Mouse (Mus musculus): ENCODE data around the gene Psmc3.
"Not testable (repeated sequence)": the region's sequence is repeated elsewhere in the genome, so short reads cannot be mapped to it uniquely, and the experiment has no call there.

Gene Psmc3

DNA sequence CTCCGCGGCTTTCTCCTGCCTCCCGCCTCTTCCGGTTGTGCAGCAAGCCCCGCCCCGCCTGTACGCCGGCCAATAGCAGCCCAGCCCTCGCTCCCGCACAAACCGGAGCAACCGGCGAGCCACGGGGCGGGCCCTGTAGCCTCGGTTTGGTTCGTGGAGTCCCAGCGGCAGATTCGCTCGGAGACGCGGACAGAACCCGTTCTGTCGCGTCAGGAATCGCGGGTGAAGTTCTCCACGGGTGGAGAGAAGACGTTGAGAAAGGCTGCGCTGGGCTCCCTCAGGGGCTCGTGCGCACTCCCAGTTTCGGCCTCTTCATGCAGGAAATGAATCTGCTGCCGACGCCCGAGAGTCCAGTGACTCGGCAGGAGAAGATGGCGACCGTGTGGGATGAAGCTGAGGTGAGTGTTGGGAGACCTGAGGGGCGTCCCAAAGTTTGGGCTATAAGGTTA is at the start of gene Psmc3:
Gene Psmc3 (plus strand): TSS at position 76 of the 449 bp plus-strand sequence.
- peak; percentile 93 to 97 for DNase-seq (ENCODE audit: low spot score in 2 of 2)

DNA sequence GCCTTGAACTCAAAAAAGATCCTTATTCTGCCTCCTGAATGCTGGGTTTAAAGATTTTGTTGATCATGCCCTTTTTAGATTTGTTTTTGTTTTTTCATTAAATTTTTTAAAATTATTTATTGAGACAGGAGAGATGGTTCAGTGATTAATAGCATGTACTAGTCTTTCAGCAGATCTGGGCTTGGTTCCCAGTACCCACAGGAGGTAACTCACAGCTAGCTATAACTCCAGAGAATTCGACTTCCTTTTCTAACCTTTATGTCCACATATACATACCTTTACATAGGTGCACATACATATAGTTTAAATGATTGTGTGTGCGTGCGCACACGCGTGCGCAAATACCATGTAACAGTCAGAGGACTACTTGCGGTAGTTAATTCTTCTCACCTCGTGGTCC is 45.3 kb upstream of the Psmc3 start:
- no peak for DNase-seq (ENCODE audit: low spot score in 2 of 2)

DNA sequence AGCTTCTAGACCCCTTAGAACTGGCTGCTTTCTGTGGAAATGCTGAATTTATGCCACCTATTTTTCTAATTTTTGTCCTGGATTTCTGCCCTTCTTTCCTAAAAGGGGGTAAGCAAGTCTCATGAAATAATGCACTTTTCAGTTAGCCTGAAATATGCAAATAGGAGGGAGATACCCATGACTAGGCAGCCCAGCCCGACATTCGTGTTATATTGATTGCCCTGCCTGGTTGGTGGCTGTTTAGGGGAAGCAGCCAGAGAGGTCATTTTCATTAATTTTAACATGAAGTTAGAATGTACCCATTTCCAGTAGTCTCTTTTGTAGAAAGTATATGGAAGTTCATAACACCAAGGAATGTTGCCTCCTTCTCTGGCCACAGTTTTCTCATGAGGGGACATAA is 39.9 kb upstream of the Psmc3 start:
- DNase-seq (ENCODE audit: low spot score in 2 of 2): no peak

DNA sequence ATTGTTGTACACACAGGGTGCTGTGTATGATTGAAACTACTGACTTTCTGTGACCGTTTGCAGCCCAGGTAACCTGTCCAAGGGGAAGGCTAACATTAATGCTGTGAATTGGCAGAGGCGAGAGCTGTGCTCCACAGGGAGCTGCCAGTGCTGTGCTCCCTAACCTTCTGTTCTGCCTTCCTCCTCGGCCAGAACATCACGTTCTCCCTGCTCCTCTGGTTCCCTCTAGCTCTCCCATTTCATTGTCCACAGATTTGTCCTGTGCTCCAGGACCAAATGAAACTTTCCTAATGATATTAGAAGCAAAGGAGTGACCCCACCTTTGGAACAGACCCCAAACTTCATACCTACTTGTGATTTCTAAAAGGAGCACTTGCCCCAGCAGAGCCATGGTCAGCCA is 38.4 kb upstream of the Psmc3 start:
- DNase-seq (ENCODE audit: low spot score in 2 of 2): no peak

DNA sequence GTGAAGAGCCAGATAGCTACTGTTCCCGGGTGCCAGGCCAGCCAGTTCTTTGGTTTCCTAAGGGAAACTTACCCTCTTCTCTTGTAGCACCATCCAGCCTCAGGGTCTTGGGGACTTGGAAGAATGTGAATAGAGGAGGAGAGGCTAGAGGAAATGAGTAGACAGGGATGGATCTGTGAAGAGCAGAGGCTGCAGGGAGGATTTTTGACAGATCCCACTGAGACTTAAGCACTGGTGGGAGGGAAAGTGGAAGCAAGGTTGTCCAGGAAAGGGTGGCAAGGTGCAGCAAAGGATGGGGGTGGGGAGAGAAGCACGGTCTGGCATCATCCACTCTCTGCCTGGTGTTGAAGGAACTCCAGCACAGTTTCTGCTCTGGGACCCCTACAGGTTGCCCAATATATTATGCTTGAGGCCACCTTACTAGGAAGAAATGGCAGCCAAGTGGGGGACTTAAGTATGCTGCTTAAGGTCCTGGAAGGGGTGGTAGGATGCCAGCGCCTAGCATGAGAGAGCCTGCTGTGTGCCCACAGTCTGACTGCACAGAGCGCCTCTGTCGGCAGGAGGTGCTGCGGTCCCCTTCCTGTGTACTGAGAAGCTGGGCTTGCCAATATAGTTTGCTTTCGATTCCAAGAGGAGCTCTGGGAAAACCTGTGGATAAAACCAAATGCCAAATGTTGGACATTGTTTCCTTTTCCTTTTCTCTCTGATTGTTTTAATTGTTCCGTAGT is 35.6 kb upstream of the Psmc3 start:
- DNase-seq (ENCODE audit: low spot score in 2 of 2): no peak

DNA sequence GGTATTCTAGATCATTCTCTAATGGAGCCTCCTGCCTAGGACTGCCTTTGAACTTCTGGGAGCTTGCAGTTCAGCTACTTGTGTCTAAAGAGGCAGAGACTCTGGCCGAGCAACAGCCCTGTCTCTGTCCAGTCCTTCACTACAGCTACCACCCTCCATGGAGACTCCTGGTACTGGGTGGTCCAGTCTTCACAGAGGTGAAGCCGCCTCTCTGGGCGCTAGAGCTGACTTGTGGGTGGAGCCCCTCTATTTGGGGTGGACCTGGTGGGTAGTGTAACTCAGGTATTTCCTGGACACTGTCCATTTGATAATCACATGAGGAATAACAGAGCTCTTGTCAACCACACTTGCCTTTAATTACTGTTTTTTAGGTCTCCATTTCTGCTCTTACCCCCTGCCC is 33.9 kb upstream of the Psmc3 start:
- DNase-seq (ENCODE audit: low spot score in 2 of 2): no peak

DNA sequence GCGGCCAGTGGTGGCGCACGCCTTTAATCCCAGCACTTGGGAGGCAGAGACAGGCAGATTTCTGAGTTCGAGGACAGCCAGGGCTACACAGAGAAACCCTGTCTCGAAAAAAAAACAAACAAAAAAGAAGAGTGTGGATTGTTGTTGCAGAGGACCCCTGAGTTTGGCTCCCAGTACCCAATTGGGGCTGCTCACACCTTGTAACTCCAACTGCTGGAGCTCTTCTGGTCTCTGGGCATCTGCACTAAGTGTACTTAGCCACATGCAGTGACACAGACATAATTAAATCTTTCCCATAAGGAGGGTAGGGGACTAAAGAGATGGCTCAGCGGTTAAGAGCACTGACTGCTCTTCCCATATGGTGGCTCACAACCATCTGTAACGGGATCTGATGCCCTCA is 31.5 kb upstream of the Psmc3 start:
- DNase-seq (ENCODE audit: low spot score in 2 of 2): not testable (repeated sequence)

DNA sequence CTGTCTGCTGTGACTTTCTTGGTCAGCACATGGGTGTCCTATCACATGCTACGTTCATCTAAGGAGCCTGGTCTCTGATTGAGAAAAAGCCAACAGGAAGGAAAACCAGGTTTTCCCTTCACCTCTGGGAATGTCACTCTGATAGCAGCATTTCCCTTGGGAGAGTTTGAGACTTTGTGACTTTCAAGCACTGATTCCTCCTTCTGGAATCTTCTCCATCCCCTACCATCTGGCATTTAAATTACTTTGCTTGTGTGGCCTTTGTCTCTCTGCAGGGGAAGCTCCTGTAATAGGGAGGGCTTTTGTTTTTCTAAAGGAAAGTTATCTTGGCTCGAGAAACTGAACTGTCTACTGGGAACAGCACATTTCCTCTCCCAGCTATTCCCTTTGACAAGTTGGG is 30.7 kb upstream of the Psmc3 start:
- no peak for DNase-seq (ENCODE audit: low spot score in 2 of 2)

DNA sequence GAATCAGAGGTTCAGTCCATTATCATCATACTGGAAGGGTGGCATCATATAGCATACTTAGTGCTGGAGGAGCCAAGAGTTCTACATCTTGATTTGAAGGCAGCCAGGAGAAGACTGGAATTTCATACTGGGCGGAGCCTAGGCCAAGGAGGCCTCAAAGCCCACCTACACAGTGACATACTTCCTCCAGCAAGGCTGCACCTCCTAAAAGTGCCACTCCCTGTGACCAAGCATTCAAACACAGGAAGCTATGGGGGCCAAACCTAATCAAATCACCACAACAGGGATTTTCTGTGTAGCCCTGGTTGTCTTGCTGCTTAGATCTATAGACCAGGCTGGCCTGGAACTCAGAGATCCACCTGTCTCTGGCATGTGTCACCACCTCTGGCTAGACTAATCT is 29.9 kb upstream of the Psmc3 start:
- DNase-seq (ENCODE audit: low spot score in 2 of 2): no peak

DNA sequence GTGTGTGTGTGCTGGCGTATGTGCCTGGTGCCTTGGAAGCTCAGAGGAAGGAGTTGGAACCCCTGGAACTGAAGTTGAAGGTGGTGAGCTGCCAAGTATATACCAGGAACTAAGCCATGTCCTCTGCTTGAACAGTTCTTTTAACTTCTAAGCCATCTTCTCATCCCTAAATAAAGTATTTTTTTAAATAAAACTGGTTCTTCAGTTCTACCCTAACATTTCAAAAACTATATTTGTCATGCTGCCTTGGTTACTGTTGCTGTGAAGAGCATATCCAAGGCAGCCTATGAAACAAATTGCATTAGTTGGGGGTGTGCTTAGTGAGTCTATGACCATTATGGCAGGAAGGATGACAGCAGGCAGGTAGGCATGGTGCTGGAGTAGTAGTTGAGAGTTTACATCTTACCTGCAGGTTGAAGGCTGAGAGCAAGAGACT is 28.7 kb upstream of the Psmc3 start:
- DNase-seq (ENCODE audit: low spot score in 2 of 2): no peak

DNA sequence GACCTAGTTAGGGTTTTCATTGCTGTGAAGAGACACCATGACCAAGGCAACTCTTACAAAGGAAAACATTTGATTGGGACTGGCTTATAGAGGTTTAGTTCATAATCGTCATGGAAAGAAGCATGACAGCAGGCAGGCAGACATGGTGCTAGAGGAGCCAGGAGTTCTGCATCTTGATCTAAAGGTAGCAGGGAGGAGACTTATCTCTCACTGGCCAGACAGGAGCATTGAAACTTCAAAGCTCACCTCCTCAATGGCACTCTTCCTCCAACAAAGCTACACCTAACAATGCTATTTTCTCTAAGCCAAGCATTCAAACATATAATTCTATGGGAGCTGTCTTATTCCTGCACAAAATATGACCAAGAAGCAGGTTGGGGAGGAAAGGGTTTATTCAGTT is 27.3 kb upstream of the Psmc3 start:
- no peak for DNase-seq (ENCODE audit: low spot score in 2 of 2)

DNA sequence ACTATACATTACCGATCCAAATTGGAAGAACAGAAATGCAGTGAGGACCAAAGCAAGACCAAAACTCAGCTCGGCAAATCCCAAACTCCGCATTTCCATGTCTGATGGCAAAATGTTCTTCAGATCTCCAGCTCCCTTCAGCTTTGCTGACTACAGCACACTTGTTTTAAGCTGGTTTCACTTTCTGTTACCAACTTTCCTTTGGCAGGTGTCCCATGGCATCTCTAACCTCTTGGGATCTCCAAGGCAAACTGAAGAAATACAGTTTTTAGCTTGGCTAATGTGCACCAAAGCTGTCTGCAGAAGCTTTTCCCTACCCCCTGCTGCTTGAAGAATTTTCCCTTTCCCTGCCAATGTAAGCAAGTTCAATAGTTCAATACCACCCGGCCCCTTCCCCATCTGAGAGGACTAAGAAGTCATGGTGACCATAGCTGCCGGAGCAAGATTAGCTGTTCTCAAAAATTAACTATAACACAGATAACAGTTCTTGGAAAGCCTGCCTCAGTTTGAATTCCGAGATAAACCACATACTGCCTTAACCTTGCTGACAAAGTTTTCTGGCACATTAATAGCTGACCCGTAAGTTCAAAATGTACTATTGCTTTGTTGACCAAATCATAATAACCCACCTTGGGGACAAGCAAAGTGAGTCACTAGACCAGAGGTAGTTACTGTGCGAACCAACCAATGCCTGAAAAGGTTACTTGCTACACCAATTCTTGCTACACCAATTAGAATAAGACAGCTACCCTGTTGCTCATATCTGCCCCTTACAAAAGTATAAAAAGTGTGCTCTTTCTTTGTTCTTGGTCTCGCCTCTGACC is 26.2 kb upstream of the Psmc3 start:
- no peak for DNase-seq (ENCODE audit: low spot score in 2 of 2)

DNA sequence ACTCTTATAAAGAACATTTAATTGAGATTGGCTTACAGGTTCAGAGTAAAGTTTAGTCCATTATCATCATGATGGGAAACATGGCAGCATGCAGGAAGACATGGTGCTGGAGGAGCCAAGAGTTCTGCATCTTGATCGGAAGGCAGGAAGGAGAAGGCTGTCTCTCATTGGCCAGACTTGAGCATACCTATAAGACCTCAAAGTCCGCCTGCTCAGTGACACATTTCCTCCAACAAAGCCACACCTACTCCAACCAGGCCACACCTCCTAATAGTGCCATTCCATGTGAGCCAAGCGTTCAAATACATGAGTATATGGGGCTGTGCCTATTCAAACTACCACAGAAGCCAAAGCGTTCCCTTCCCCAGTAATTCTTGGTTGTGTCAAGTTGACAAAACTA is 22.6 kb upstream of the Psmc3 start:
- no peak for DNase-seq (ENCODE audit: low spot score in 2 of 2)

DNA sequence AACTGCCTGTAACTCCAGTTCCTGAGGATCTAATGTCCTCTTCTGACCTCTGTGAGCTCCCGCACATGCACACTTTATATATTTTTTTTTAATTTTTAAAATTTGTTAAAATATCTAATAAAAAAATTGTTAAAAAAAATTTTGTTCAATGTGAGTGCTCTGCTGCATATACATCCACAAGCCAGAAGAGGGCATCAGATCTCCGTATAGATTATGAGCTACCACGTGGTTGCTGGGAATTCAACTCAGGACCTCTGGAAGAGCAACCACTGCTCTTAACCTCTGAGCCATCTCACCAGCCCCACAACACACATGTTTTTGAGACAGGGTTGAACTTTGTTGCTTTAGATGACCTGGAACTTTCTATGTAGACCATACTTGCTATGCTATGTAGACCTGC is 20.8 kb upstream of the Psmc3 start:
- DNase-seq (ENCODE audit: low spot score in 2 of 2): no peak

DNA sequence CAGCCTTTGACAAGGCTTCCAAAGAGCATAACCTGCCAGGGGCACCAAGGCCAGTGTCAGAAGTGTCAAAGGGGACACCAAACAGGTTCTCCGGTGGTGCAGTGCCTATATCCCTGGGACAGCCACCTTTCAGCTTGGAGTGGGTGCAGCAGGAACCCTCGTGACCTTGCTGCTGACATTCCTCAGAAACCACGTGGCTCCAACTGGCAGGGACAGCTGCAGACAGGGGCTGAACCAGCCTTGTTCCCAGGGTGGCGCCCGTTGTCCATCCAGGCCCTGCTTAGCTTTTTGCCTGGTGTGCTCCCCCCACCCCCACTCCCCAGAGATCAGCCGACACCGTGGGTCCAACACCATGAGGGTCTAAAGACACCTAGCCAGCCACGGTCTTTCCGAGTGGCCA is 18.4 kb upstream of the Psmc3 start, which contains the start of gene Rapsn:
Gene Rapsn (plus strand): TSS at position 236 of the 400 bp plus-strand sequence.
- DNase-seq (ENCODE audit: low spot score in 2 of 2): no peak

DNA sequence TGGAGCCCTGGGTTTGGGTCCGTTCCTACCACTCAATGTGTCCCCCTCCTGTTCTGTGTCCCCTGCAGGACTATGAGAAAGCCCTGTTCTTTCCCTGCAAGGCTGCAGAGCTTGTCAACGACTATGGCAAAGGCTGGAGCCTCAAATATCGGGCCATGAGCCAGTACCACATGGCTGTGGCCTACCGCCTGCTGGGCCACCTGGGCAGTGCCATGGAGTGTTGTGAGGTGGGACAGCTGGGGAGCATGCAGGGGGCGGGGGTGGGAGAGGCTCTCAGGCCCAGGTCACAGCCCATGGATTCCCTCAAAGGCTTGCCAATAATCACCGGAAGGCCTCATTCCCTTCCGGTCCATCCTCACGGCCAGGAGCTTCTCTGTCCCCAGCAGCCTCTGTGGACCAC is 12.0 kb upstream of the Psmc3 start:
- no peak for DNase-seq (ENCODE audit: low spot score in 2 of 2)

DNA sequence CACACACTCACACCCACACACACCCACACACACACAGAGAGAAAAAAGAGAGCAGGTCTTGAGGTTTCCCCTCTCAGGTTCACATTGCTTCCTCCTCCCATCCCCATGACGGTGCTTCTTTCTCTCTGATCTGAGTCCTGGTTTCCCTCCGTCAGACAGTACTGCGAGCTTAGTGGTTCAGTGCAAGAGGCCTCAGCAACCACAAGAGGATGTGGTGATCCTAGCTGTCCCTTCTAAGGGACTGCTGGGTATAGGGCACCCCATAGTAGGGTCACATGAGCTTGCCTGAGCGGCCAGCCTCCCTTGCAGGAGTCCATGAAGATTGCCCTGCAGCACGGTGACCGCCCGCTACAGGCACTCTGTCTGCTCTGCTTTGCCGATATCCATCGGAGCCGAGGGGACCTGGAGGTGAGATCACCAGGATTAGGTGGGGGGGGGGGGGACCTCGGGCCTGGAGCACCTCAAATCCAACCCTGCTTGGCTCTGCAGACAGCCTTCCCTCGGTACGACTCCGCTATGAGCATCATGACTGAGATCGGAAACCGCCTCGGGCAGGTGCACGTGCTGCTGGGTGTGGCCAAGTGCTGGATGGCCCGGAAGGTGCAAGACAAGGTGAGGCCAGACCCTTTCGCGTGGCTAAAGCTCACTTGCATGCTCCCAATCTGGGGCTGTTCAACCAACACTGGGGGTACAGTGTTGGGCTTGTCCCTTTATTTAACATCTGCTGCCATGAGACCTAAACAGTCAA is 11.0 kb upstream of the Psmc3 start:
- no peak for DNase-seq (ENCODE audit: low spot score in 2 of 2)

DNA sequence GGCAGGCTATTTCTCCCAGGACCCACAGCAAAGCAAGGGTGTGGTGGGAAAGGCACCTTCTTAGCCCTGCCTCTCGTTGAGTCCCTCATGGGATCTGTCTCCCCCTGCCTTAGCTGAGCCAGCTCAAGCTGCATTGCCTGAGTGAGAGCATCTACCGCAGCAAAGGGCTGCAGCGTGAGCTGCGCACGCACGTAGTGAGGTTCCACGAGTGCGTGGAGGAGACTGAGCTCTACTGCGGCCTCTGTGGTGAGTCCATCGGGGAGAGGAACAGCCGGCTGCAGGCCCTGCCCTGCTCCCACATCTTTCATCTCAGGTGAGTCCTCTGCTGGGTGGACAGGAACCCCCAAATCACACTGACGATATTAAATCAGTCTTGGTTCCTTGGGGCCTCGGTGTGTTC is 9.1 kb upstream of the Psmc3 start:
- DNase-seq (ENCODE audit: low spot score in 2 of 2): no peak

DNA sequence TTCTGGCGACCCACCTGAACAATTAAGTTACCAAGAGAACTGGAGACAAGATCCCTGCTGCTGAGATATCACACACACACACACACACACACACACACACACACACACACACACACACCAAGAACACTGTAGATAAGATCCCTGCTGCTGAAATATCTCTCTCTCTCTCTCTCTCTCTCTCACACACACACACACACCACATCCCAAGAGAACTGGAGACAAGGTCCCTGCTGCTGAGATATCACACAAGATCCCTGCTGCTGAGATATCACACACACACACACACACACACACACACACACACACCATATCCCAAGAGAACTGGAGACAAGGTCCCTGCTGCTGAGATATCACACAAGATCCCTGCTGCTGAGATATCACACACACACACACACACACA is 8.0 kb upstream of the Psmc3 start:
- not testable (repeated sequence) for DNase-seq (ENCODE audit: low spot score in 2 of 2)

DNA sequence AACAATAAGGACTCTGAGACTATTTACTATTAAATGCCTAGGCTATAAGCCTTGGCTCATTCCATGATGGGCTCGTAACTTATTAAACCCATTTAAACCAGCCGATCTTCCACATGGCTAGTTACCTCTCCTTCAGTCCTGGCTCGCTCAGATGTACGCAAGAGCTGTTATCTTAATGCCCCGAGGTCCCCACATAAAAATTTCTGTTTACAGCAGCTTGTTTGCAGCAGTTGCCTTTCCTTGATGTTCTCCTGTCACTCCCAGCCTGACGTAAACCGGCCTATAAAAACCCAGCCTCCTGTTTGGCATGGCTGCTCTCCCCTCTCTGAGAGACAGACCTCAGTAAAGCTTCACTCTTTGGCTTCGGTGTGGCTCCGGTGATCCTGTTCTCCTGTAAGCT is 6.5 kb upstream of the Psmc3 start:
- DNase-seq (ENCODE audit: low spot score in 2 of 2): no peak

DNA sequence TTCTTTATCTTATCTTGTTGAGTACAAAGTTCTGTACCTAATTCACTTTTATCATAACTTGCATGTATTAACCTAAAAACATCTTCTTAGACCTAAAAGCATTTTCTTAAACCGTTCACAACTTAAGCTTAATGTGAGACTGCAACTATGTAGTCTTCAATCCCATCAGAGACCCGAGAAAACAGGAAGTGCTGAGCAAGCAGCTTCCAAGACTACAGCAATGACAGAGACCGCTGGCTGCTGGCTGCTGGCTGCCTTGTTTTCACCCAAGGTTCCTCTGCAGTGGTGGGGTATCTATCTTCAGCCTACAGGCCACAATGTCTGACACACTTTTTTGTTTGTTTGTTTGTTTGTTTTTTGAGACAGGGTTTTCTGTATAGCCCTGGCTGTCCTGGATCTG is 1.9 kb upstream of the Psmc3 start:
- DNase-seq (ENCODE audit: low spot score in 2 of 2): no peak

DNA sequence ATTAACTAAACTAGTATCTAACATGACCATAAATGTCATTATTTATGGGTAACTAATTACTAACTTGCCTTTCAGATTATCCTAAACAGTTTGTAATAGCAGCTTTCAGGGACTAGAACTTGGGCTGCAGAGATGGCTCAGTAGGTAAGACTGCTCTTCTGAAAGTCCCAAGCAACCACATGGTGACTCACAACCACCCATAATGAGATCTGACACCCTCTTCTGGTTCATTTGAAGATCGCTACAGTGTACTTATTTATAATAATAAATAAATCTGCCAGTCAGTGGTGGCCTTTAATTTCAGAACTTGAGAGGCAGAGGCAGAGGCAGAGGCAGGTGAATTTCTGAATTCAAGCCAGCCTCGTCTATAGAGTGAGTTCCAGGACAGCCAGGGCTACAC is 1.1 kb upstream of the Psmc3 start:
- DNase-seq (ENCODE audit: low spot score in 2 of 2): no peak

Data from cerebellum, postnatal 4 days (tissue).